Mouse (Mus musculus): ENCODE data around the gene Olfr1049. TPM values are rescaled to one million over a fixed set of nuclear protein-coding genes. Genes with fewer than 3 reads are reported as not detected.
"Not testable (repeated sequence)": the region's sequence is repeated elsewhere in the genome, so short reads cannot be mapped to it uniquely, and the experiment has no call there.

Olfr1049 gene
- not detected for polyA plus RNA-seq (2017; shearing (Covaris generic))

DNA sequence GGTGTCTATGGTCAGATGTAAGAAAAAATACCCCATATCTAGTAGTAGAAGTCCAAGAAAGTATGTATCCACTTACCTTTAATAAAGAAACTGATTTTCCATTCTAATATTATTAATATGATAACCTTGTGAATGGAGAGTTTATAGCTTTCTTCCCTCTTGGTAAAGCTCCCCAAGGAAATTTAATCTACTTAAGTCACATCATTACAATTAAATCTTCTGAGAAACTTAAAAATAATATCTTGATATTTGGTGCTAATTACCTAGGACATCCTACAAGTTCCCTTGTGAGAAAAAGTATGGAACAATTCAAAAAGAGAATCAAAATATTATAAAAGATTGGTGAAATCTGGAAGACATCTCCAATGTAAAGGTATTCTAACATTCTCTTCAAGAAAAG, at the start of gene Olfr1049:
TSS of gene Olfr1049 (minus strand) at position 101 of the 400 bp plus-strand sequence.
- ATAC-seq = not testable (repeated sequence)

DNA sequence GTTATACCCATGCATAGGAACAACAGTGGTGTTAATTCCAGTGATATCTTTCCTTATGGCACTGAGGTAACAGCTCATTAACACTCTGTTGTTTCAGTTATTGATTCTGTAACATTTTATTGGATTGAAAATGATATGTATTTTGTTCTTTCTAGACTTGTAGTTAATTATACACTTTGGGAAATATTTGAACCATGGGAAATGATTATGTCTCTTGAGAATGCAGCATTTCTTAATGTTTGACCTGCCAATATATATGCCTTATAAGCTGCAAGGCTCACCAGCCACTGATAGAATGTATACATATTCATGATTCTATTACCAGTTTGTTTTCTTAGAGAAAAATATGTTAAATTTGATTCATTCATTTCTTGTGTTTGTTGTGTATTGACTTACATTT, 34.0 kb upstream of the Olfr1049 start, which contains the start of gene Olfr1052:
TSS of gene Olfr1052 (plus strand) at position 301 of the 400 bp plus-strand sequence.
- ATAC-seq = no peak

DNA sequence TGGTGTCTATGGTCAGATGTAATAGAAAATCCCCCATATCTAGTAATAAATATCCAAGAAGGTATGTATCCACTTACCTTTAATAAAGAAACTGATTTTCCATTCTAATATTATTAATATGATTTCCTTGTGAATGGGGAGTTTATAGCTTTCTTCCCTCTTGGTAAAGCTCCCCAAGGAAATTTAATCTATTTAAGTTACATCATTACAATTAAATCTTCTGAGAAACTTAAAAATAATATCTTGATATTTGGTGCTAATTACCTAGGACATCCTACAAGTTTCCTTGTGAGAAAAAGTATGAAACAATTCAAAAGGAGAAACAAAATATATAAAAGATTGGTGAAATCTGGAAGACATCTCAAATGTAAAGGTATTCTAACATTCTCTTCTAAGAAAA, 20.9 kb upstream of the Olfr1049 start, which contains the start of gene Olfr1051:
TSS of gene Olfr1051 (minus strand) at position 101 of the 400 bp plus-strand sequence.
- not testable (repeated sequence) for ATAC-seq

DNA sequence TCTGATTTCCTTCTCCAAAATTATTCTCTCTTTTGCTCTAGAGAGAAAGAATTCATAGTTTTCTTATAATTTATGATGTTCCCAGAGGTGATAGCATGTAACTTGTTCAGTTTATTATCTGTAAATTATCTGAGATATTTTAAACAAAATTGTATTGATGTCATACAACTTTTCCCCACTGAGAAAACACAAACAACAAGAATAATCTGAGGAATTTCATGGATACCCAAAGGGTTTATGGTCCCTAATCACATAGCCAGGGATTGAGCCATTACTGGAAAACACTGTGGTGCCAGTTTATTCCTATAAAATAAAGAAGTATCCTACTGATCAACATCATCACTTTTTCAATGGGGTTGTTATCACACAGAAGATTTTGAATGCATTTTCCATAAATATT, 17.9 kb downstream of the Olfr1049 start, which contains the start of gene Olfr1048:
TSS of gene Olfr1048 (minus strand) at position 101 of the 400 bp plus-strand sequence.
- ATAC-seq = no peak

DNA sequence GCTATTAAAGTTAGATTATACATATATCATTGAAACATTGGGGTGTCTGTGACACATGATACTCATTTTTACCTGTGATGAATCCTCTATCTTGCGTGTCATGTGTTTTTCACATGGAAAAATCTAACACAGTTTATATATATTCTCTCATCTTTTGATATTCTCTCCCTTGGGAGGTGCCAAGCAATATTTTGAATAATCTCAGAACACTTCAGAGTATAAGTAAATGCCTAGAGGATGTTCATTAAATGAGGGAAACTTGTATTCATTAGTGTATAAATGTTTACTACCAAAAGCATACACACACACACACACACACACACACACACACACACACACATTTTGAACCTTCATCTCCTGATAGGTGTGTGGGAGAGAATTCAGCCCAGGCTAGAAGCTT, 26.8 kb downstream of the Olfr1049 start, which contains the start of gene Olfr1047:
TSS of gene Olfr1047 (minus strand) at position 101 of the 400 bp plus-strand sequence.
- no peak for ATAC-seq

DNA sequence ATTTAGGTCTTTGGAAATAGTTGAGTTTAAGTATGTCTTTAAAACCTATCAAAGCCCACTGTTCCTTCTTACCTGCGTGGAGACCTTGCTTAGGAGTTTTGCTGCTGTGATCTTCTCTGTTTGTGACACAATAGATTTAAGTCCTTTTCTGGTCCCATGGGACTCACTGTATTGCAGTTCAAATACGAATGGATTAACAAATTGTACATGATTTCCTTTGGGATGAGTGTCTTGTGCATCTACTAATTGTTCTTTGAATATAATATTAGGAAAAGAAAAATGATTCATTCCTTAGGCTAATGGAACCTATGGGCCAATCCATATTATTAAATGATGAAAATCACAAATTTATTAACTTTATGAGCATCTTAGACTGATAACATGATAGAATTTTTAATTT, 38.9 kb downstream of the Olfr1049 start, which contains the start of gene Olfr1046:
TSS of gene Olfr1046 (minus strand) at position 101 of the 400 bp plus-strand sequence.
- ATAC-seq = no peak

Other genes with a start within 250 kb of the Olfr1049 start
- gene Olfr1033, start 237.7 kb downstream of the Olfr1049 start, polyA plus RNA-seq (2017; shearing (Covaris generic)) = 1 to 10 TPM in 1 of 2 experiments, not detected in 1; 1.2 TPM
- gene Olfr1034, start 212.5 kb downstream of the Olfr1049 start, polyA plus RNA-seq (2017; shearing (Covaris generic)) = not detected
- not detected for gene Olfr1036, start 184.3 kb downstream of the Olfr1049 start, polyA plus RNA-seq (2017; shearing (Covaris generic))
- not detected for gene Olfr1037, start 170.9 kb downstream of the Olfr1049 start, polyA plus RNA-seq (2017; shearing (Covaris generic))
- gene Olfr1039, start 122.4 kb downstream of the Olfr1049 start, polyA plus RNA-seq (2017; shearing (Covaris generic)) = not detected
- not detected for gene Olfr1040, start 111.6 kb downstream of the Olfr1049 start, polyA plus RNA-seq (2017; shearing (Covaris generic))
- gene Olfr1042, start 96.5 kb downstream of the Olfr1049 start, polyA plus RNA-seq (2017; shearing (Covaris generic)) = not detected
- gene Olfr1043, start 90.8 kb downstream of the Olfr1049 start, polyA plus RNA-seq (2017; shearing (Covaris generic)) = not detected
- gene Olfr1044, start 80.5 kb downstream of the Olfr1049 start, polyA plus RNA-seq (2017; shearing (Covaris generic)) = not detected
- gene Olfr52, start 72.6 kb downstream of the Olfr1049 start, polyA plus RNA-seq (2017; shearing (Covaris generic)) = not detected
- under 1 TPM in 1 of 2 experiments, not detected in 1; 0.44 TPM for gene Olfr1045, start 55.3 kb downstream of the Olfr1049 start, polyA plus RNA-seq (2017; shearing (Covaris generic))
- gene Olfr1046, start 39.0 kb downstream of the Olfr1049 start, polyA plus RNA-seq (2017; shearing (Covaris generic)) = not detected
- not detected for gene Olfr1047, start 26.9 kb downstream of the Olfr1049 start, polyA plus RNA-seq (2017; shearing (Covaris generic))
- gene Olfr1048, start 18.0 kb downstream of the Olfr1049 start, polyA plus RNA-seq (2017; shearing (Covaris generic)) = not detected
- not detected for gene Olfr1051, start 20.8 kb upstream of the Olfr1049 start, polyA plus RNA-seq (2017; shearing (Covaris generic))
- under 1 TPM in 1 of 2 experiments, not detected in 1; 0.21 TPM for gene Olfr1052, start 34.1 kb upstream of the Olfr1049 start, polyA plus RNA-seq (2017; shearing (Covaris generic))
- gene Olfr1053, start 57.0 kb upstream of the Olfr1049 start, polyA plus RNA-seq (2017; shearing (Covaris generic)) = not detected
- gene Olfr1054, start 77.1 kb upstream of the Olfr1049 start, polyA plus RNA-seq (2017; shearing (Covaris generic)) = not detected
- gene Olfr1055, start 92.0 kb upstream of the Olfr1049 start, polyA plus RNA-seq (2017; shearing (Covaris generic)) = not detected
- gene Olfr1056, start 104.1 kb upstream of the Olfr1049 start, polyA plus RNA-seq (2017; shearing (Covaris generic)) = not detected
- gene Olfr1057, start 120.1 kb upstream of the Olfr1049 start, polyA plus RNA-seq (2017; shearing (Covaris generic)) = not detected
- not detected for gene Olfr1058, start 130.2 kb upstream of the Olfr1049 start, polyA plus RNA-seq (2017; shearing (Covaris generic))
- gene Olfr1061, start 155.7 kb upstream of the Olfr1049 start, polyA plus RNA-seq (2017; shearing (Covaris generic)) = not detected
- gene Olfr1062, start 168.4 kb upstream of the Olfr1049 start, polyA plus RNA-seq (2017; shearing (Covaris generic)) = not detected
- not detected for gene Olfr1065, start 192.3 kb upstream of the Olfr1049 start, polyA plus RNA-seq (2017; shearing (Covaris generic))
- gene Olfr1066, start 197.9 kb upstream of the Olfr1049 start, polyA plus RNA-seq (2017; shearing (Covaris generic)) = not detected
- not detected for gene Olfr228, start 229.1 kb upstream of the Olfr1049 start, polyA plus RNA-seq (2017; shearing (Covaris generic))

Data from activated CD4-positive, CD25-positive, alpha-beta regulatory T cell, adult 4 months (primary cell).